Mouse (Mus musculus): Measurements from ENCODE around the gene Maea. TPM values are rescaled to one million over a fixed set of nuclear protein-coding genes. Genes with fewer than 3 reads are reported as not detected.

Maea gene
- polyA plus RNA-seq, 1 experiment from 2014 or later, result 54.9 TPM

GRCm38 (mm10) chr5:33395693-33396092 lies 60.4 kb downstream of the Maea start:
- Histone ChIP-seq H3K4me1 (replicated peaks) (no peaks in the 10 kb centered on the region), H3K27ac (no peak overlapping the region), H3K27me3 (no peaks in the 10 kb centered on the region), H3K9me3 (replicated peaks) (no peaks in the 10 kb centered on the region), H3K9ac (no peak overlapping the region), H3K4me2 (no peak overlapping the region), H3K4me3 (replicated peaks) (no peak overlapping the region), H3K36me3 (peaks cover 15% of the 10 kb centered on the region)
- ATAC-seq (ENCODE audit: low read depth) (no peak), DNase-seq (no peak)
- 81% methylated on average over 11 of the region's 11 CpGs for WGBS (ENCODE audit: insufficient replicate concordance)

GRCm38 (mm10) chr5:33396828-33397227 lies 61.5 kb downstream of the Maea start:
- Histone ChIP-seq H3K27me3 (no peaks in the 10 kb centered on the region), H3K4me3 (replicated peaks) (no peak overlapping the region), H3K9me3 (replicated peaks) (no peaks in the 10 kb centered on the region), H3K4me1 (replicated peaks) (no peaks in the 10 kb centered on the region), H3K4me2 (no peak overlapping the region), H3K27ac (no peak overlapping the region), H3K9ac (no peak overlapping the region), H3K36me3 (peaks cover 9% of the 10 kb centered on the region)
- no peak for ATAC-seq (ENCODE audit: low read depth)
- 76% methylated on average over 7 of the region's 7 CpGs for WGBS (ENCODE audit: insufficient replicate concordance)
- DNase-seq, result no peak

DNA sequence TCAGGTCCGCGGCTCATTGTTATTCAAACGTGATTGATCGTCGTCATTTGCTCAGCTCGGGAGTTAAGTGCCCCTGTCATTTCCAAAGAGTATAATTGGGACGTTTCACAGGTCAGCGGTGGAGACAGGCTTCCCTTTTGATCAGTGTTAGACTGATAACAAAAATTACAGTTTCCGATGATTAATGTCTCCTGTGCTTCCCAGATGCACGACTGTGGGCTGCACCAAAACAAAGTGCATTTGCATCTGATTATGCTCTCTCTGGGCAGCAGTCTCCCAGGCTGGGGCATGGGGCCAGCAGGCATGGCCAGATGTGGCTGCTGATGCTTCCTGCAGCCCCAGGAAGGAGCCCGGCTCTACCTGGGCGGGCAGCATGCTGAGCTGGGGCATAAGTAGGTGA lies 65.5 kb downstream of the Maea start:
- 67% methylated on average over 12 of the region's 12 CpGs for WGBS (ENCODE audit: insufficient replicate concordance)
- no peaks in the 10 kb centered on the region for H3K4me1 ChIP-seq (replicated peaks)
- H3K36me3 ChIP-seq, result peaks cover 3% of the 10 kb centered on the region; the same call in 1 of the 2 replicates
- no peak overlapping the region for H3K4me3 ChIP-seq (replicated peaks)
- H3K27ac ChIP-seq, result no peak overlapping the region
- no peak overlapping the region for H3K9ac ChIP-seq
- no peaks in the 10 kb centered on the region for H3K9me3 ChIP-seq (replicated peaks)
- no peak overlapping the region for H3K4me2 ChIP-seq
- ATAC-seq (ENCODE audit: low read depth), result no peak
- no peaks in the 10 kb centered on the region for H3K27me3 ChIP-seq
- no peak for DNase-seq

DNA sequence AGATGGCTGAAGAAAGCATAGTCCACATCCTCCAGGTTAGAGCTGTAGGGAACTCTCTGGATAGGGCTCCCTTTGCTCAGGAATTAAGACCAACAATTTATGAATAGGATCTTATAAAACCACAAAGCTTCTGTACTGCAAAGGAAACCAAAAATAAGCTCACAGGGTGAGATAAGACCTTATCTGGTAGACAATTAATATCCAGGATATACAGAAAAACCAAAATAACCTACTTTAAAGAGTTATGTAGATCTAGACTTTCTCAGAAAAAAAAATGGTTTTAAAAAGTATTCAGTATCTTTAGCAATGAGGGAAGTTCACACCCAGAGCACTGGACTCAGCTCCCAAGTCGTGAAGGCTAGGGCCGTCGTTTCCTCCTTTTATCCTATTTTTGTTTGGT lies 85.0 kb downstream of the Maea start:
- Histone ChIP-seq H3K4me3 (replicated peaks) (no peak overlapping the region), H3K4me1 (replicated peaks) (no peaks in the 10 kb centered on the region), H3K27me3 (0 out of 2 replicates have a peak, but pooled peaks cover 3% of the 10 kb centered on the region), H3K9me3 (replicated peaks) (no peaks in the 10 kb centered on the region), H3K36me3 (no peaks in the 10 kb centered on the region), H3K9ac (no peak overlapping the region), H3K4me2 (no peak overlapping the region), H3K27ac (no peak overlapping the region)
- WGBS (ENCODE audit: insufficient replicate concordance), result 36% methylated on average over 3 of the region's 3 CpGs
- DNase-seq, result no peak
- ATAC-seq (ENCODE audit: low read depth), result no peak

Other genes starting within 250 kb of the Maea start
- not detected in 2 replicates for gene Slc5a1, start 231.3 kb upstream of the Maea start, polyA plus RNA-seq (2015; fragmentation: Nextera tagmentation; extraction: Ambion mirVana)
- 6.8 and 7.2 TPM in 2 replicates for gene Spon2, start 117.1 kb upstream of the Maea start, polyA plus RNA-seq (2015; fragmentation: Nextera tagmentation; extraction: Ambion mirVana)
- 212 and 215 TPM in 2 replicates for gene Ctbp1, start 60.5 kb upstream of the Maea start, polyA plus RNA-seq (2015; fragmentation: Nextera tagmentation; extraction: Ambion mirVana)
- gene Uvssa, start 43.0 kb downstream of the Maea start, polyA plus RNA-seq (2015; fragmentation: Nextera tagmentation; extraction: Ambion mirVana), result 2.2 and 2.7 TPM in 2 replicates
- not detected in 2 replicates for gene Nkx1-1, start 98.5 kb downstream of the Maea start, polyA plus RNA-seq (2015; fragmentation: Nextera tagmentation; extraction: Ambion mirVana)